Mouse (Mus musculus) bone marrow, adult 2 months (tissue): ENCODE results near the gene Nkrf.

Experiments
- CTCF ChIP-seq: fragments of 200-500 bp; IDR thresholded peaks from 2 replicates; pipeline ENCODE4 v1.5.1; 2011; ENCODE audit warnings: low read length, control low read depth; ENCODE audit not compliant: control insufficient read depth, insufficient read depth
- POLR2A ChIP-seq: fragments of 200-500 bp; IDR thresholded peaks from 2 replicates; pipeline ENCODE4 v1.6.1; 2011; ENCODE audit warnings: low read depth, mild to moderate bottlenecking, control low read depth, low read length, borderline replicate concordance; ENCODE audit not compliant: control insufficient read depth

DNA sequence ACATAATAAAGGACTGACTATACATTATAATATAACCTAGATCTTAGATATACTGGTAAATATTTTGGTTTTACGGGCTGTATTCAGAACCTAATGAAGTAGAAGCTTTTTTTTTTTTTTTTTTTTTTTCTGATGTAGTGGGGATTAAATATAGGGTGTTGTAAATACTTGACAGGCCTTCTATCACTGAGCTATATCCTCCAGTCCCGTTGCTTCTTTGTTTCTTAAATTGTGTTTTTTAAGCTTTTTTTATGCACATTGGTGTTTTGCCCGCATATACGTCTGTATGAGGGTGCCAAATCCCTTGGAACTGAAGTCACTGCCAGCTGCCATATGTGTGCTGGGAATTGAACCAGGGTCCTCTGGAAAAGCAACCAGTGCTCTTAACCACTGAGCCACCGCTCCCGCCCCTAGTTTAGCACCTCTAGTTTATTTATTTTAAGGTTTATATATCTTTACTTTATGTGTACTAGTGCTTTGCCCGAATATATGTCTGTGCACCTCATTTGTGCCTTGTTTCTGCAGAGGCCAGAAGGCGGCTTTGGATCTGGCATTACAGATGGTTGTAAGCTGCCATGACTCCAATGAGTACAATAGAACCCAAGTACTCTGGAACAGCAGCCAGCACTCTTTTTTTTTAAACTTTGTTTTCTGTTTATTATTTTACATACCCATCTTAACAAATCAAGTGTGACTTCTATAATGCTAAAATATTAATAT lies 37.9 kb downstream of the Nkrf start:
- TF ChIP-seq POLR2A (no peak), CTCF (no peak)
